Mouse (Mus musculus): ENCODE data around the gene Sgtb.

The Sgtb gene

DNA sequence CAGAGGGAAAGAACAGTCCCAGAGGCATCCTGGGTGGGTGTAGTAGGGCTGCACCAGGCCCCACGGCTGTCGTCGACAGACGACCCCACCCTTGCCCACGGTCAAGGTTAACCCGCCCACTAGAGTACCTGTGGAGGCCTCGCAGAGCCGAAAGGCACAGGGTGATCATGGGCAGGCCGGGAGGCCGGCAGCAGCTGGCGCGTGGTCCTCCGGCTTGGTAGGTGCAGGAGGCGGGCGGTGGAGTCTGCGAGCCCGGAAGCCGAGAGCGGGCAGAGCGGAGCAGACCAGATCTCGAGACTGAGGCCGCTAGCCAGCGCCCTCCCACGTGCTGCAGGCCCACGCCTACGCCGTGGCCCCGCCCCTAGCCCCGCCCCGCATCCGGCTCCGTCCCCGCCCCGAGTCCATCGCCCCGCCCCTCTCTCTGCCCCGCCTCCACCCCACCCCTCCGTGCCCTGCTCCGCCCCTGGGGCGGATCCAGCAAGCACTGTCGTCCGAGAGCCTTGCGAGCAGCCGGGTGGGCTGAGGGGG lies at the start of gene Sgtb, which contains the start of gene Nln:
Sgtb (plus strand) TSS at position 454 of the 528 bp plus-strand sequence.
Nln (minus strand) TSS at position 327 of the 528 bp plus-strand sequence.
- DNase-seq (ENCODE audit: low read depth, low spot score), result peak; percentile 72

DNA sequence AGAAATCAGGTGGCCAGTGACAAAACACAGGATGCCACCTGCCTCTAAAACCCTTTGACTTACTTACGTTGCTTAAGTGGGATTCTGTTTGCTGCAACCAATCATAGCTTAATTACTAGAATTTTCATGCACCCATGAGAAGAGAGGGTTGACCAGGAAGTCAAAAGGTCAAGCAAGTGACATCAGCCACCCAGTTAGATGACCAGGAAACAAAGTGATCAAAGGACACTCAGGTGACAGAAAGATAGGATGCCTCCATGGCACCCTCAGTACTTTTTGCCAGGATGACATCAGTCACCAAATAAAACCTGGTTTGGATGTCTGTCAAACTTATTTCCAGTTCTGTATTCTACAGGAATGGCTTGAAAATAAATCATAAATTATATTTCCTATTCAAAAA lies 49.3 kb upstream of the Sgtb start:
- no peak for DNase-seq (ENCODE audit: low read depth, low spot score)

DNA sequence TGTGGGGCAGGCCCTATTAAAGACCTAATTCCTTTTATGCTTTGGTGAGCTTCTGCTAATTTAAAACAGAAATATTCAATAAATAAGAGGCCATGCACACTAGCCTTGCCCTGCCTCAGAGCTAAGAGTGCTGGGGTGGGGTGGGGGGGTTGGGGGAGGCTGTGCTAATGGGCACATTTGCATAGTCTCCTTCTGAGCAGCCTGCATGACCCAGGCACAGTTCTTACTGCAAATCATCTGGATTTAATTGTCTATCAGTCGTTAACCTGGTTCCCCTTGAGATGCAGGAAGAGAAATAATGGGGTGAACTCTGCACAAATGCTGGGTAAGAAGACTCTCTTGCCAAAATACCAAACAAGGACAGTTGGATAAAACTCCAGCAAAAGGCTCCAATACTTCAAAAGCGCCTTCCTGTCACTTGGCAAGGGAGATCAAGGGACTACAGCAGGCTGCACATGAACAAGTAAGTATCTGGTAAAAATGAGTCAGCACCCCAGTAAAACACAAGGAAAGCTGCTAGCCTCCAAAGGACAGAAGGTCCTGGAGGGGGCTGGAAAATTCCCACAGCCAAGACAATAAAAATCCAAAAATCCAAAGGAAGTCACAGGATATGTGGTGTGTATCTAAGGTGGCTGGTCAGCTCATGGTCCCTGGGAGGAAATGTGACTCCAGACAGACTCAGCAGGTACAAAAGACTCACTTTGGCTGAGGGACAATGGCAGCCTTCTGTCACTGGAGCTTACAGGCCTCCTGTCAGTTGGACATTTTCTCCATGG lies 47.4 kb upstream of the Sgtb start:
- no peak for DNase-seq (ENCODE audit: low read depth, low spot score)

DNA sequence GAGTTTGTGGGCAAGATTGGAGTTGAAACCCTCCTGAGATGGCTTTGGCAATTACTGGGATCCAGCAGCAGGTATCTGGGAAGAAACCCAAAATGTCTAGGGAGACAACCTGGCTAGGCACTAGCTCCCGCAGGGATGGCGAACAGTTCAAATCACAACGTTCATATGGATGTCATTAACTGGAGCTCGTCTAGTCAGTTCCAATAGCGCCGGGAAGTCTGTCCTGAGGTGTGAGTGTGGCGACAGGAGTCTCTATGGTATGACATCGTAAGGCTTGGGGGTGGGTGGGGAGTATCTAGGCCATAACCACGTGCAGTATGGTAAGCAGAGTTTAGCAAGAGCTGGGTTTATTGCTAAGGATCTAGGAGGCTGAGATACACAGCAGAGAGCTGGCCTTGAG lies 46.5 kb upstream of the Sgtb start:
- no peak for DNase-seq (ENCODE audit: low read depth, low spot score)

DNA sequence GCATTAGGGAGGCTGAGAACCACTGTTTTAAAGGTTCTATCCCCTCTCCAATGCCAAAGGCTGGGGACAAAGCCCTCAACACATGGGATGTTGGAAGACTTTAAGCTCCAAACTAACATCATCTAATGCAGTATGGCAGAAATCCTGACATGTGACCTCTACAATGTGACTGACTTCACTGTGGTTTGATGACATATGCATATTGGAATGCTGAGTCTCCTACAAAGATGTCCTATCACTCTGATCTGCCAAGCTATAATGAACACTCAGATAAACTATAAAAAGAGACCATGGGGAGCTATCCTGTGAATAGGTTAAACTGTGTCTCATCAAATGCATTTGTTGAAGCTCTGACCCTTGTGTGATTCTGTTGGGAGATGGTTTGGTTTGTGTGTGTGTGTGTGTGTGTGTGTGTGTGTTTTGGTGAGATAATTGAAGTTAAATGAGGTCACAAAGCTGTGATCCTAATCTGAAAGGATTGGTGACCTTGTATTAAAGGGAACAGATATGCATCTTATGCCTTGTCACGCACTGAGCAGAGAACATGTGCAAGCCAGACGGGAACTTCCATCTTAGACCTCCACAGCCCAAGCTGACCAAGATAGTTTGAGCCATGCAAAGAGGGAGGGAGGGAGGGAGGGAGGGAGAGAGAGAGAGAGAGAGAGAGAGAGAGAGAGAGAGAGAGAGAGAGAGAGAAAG lies 43.7 kb upstream of the Sgtb start:
- no peak for DNase-seq (ENCODE audit: low read depth, low spot score)

DNA sequence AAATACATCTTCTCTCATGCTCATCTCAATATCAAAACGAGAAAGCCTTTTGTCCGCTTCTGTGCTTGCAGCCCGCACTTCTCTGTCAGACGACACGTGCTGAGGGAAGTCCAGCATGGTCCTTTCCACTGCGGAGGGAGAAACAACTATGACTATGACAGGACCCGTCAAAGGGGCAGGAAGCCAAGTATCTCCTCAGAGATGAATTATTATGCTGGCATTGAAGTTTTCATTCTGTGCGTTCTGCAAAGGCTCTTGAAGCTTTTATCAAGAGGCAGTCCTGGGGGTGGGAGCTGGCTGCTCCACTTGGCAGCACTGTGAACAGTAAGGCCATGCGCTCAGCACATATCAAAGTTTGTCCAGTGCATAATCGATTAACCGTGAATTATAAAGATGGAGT lies 40.3 kb upstream of the Sgtb start:
- no peak for DNase-seq (ENCODE audit: low read depth, low spot score)

DNA sequence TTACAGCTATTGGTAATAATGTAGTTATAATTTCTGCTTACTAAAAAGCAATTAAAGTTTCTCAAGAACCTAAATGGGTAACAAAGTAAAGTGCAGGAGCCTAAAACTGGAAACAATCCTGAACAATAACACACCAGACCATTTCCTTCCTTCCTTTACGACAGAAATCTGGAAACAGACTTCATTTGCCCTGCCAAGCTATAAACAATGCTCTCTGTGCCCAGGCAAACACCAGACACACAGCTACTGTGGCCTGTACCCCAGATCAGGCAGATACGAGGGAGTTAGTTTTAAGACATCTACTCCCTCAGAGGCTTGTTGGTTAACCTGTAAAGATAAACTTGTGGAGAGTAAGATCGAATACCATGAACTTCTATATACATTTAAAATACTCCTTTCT lies 38.8 kb upstream of the Sgtb start:
- no peak for DNase-seq (ENCODE audit: low read depth, low spot score)

DNA sequence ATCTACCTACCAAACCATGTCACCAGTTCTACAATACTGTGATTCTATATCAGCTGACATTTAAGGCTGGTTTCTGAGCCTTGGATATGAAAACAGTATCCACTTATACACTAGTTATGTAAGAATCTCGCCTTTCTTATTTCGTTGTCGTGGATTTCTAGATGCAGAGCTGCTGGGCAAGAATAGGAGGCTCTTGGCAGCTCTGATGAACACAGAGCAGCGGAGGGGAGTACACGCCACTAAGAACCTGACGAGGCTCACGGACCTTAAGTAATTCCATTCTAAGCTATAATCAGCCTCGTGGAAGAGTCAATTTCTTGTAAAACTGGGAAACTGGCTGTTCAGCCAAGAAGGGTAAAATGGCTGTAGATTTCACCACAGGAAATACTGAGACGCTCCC lies 37.2 kb upstream of the Sgtb start:
- DNase-seq (ENCODE audit: low read depth, low spot score), result no peak

DNA sequence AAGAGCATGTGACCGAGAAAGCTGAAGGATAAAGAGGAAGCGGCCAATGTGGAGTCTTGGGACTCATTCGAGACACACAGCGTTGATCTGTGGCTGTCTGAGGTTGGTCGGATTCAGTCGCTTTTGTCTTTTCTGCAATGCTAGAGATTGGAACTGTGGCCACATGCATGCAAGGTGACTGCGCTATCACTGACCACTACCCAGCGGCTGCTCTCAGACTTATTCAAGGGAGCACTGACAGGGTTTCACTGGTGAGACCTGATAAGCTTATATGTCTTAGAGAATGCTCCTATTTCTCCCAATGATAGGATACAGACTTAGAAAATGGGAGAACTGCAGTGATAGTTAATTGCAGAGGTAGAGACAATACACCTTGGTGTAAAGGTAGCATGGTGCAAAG lies 35.3 kb upstream of the Sgtb start:
- DNase-seq (ENCODE audit: low read depth, low spot score), result no peak

DNA sequence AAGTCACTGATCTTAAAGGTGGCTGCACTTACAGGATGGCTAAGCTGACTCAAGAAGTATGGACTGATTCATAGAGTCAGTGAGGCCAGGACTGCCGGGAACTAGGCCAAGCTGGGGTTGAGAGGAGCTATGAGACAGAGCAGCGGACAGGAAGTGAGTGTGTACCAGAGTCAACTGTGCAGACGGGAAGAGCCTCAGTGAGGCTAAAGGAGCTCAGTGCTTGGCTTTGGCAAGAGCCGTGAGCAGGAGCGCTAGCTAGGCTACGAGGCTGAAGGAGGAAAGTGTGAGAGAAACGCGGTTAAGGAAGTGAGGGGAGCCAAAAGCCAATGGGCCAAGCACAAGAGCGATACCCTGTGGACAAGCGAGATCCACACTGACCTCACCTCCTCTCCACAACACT lies 34.8 kb upstream of the Sgtb start:
- no peak for DNase-seq (ENCODE audit: low read depth, low spot score)

DNA sequence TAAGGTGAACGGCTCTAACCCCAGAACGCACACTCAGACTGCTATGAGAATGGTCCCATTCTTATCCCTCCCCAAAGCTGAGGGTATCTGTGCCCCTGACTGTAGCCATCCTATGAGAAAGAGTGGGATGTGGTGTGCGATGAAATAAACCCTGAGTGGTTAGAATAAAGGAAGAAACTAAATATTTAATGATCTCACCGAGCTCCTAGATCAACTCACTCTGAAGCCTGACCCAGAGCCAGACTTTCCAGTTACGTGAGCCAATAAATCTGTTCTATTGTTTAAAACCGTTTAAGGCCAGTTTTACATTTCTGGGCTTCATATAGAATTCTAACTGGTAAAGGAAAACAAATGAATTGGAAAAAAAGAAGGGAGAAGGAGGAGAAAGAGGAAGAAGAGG lies 32.5 kb upstream of the Sgtb start:
- no peak for DNase-seq (ENCODE audit: low read depth, low spot score)

DNA sequence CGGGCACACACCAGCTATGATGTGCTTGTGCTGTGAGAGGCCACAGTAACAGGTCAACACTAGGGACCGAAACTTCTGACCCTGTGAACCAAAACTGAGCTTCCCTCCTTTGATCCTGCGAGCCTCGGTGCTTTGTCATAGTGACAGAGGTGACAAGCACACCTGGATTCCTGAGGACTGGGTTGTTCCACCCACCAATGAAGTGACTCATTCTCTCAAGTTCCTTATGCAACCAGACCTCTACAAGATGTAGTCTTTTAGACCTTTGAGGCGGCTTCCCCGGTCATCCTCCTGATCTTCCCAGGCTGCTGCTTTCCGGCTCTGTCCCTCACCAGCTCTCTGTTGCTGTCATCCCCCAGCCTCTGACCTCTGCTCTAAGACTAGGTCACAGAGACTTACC lies 27.0 kb upstream of the Sgtb start:
- DNase-seq (ENCODE audit: low read depth, low spot score), result no peak

DNA sequence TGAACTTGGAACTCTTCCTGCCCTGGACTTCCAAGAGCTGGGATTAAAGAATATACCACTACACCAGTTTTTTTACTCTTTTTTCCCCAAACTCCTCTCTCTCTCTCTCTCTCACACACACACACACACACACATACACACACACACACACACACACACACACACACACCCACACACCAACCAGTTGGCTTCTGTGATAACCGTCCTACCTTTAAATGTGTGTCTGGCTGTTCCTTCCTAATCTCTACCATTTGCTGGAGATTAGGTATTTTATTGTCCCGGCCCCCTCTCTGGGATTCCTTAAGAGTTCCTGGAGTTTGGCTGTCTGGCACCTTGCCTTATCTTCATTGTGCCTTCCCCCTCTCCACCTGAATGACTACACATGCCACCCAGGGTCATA lies 24.9 kb upstream of the Sgtb start:
- DNase-seq (ENCODE audit: low read depth, low spot score), result no peak

DNA sequence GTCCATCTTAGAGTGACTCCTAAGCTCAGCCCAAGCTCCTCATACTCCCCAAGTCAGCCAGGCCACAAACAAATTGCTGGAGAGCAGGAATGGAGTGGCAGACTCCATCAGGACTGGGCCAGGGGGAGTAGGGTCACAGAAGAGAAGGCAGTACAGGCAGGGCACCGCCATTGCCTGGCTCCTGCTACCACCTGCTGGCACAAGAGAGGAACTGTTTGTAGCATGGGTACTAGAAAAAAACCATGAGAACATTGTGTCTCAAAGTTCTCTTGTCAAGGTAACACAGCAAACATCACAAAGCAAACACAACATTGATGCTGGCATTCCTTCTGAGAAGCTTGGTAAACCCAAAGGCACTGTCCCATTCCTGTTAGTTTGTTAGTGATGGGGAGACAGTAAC lies 20.2 kb upstream of the Sgtb start:
- DNase-seq (ENCODE audit: low read depth, low spot score), result peak; percentile 33

DNA sequence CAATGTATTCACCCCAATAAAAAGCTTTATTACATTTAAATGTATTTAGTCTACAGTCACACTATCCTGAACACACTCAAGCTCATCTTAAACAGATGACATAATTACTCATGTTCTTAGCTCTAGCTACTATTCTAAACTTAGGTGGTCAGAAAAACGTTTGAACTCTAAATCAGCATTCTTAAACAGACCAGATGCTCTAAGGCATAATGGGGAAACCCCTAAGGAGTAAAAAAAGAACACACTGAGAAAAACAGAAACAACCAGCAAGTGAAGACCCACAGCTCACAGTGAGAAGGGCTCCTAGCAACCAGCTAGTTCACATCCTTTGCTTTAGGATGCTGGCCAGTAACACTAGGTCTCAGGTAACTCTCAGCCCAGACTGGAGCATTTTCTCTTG lies 17.8 kb upstream of the Sgtb start:
- no peak for DNase-seq (ENCODE audit: low read depth, low spot score)

DNA sequence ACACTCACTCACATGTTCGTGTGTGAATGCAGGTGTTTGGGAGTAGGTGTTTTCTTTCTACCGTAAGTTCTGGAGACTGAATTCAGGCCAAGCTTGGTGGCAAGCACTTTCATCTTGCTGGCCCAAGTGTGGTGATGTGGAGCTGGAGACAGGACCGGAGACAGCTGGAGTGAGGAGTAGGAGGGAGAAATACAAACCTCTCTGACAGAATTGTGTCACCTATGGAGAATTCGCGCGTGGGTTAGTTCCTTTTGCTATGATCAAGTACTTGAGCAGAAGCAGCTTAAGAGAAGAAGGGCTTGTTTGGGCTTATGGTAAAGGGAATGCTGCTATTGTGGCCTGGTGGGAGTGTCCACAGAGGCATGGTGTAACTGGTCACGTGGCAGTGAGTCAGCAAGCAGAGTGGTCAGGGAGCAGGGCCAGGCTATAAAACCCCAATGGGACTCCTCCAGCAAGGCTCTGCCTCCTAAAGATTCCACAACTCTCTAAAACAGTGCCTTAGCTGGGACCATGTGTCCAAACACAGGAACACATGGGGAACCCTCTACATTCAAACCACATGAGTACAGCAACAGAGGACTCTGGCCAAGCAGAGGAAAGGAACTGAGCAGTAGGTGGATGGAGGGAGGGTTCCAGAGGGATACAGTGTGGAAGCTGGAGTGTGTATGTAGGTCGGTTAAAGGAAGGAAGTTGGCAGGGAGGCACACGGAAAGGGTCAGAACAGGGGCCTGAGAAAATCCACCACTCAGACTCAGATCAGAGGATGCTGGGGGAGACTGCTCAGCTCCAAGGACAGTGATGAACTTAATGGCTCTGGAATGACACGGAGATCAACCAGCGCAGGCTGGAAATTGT lies 14.8 kb upstream of the Sgtb start:
- DNase-seq (ENCODE audit: low read depth, low spot score), result no peak

DNA sequence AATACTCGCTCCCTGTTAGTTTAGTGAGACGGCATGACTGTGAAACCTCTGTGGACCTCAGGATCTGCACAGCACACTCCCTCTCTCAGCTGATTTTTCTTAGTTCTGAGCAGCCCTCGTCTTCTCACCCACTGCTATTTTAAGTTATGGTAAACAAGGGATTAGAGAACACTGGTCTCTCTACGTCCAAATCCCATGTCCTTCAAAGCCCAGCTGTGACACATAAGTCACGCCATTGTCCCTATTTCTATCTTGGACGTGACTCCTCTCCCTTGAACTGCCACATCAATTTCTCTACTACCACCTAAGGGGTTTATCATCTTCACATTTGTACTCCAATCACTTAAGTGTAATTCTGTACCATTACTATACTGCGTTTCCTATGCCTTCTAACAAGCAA lies 13.6 kb upstream of the Sgtb start:
- no peak for DNase-seq (ENCODE audit: low read depth, low spot score)

DNA sequence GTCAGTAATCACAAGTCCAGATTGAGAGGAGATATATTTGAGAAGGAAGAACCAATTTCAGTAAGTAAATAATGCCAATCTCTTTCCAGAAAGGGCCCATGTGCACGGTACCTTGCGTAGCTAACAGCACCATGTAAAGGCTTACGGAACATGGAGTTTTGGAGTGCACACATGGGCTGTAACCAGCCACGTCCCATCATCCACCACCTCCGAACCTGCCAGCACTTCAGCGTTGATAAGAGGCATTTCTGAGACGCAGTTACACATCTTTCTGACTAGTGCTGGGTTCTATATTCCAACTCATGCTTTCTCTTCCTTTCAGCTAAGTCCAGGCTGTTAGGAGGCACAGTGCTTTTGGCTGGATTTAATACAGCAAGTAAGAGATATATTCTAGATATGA lies 12.4 kb upstream of the Sgtb start:
- no peak for DNase-seq (ENCODE audit: low read depth, low spot score)

DNA sequence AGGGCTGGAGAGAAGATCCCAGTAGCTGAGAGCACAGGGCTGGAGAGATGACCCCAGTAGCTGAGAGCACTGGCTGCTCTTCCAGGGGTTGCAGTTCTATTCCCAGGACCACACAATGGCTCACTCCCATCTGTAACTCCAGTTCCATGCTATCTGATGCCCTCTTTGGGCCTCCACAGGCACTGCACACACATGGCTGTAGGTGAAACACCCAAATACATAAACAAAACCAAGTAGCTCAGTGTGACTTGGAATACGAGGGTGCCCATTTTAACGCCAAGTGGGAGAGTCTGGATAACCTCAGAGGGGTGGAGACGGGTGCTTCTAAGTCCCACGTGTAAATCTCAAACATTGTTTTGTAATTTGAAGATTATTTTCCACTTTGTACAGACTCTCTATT lies 9.1 kb upstream of the Sgtb start:
- no peak for DNase-seq (ENCODE audit: low read depth, low spot score)

DNA sequence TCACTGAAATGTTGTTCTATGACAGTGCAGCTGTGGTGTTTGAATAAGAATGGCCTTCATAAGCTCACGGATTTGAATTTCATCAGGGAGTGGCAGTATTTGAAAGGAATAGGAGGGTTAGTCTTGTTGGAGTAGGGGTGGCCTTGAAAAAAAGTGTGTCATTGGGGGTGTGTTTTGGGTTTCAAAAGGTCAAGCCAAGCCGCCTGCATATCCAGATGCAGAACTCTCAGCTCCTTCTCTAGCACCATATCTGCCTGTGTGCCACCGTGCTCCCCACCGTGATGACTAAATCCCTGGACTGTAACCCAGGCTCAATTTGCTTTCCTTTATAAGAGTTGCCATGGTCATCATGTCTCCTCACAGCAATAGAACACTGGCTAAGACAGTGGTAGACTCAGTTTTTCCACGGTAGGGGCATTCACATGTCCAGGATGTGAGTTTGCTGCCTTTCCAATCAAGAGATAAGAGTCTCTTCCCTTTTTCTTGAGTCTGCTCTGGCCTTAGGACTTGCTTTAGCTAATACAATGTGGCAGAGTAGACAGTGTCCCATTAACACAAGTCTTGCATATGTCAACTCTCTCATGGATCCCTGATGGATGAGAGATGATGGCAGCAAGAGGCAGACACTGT lies 7.8 kb upstream of the Sgtb start:
- no peak for DNase-seq (ENCODE audit: low read depth, low spot score)

DNA sequence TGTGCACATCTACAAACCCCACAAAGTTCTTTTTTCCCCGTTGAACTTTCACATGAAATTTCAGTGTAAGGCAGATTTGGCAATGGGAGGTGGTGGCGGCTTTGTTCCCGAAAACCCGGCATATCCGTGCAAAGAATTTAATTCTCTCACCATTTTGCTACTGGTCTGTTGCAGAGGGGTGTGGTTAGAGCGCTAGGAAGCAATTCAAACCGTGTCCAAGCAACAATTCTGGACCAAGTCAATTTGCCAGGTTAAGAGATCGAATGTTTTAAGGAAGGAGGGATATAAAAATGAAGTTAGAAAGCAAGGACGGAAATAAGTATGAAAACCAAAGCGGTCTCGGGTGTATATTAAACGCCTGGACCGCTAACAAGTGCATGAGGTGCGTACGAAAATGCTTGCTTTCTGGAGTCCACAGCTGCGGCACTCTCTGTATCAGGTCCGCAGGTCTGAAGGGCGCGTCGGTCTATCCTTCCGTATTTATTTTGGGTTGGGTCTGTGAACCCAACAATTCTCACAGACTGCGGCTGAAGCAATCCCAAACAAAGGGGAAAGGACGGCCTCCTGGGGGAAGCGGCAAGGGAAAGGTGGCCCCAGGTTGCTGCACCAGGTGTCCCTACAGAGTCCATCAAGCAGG lies 772 bp upstream of the Sgtb start:
- no peak for DNase-seq (ENCODE audit: low read depth, low spot score)

Data from retina, adult 2 months (tissue).